Mouse (Mus musculus) limb, embryonic 14.5 days (tissue): Measurements from ENCODE around the gene Gucy2c. TPM values are rescaled to one million over a fixed set of nuclear protein-coding genes. Genes with fewer than 3 reads are reported as not detected.

Experiments used
- ATAC-seq: fragments of 200-750 bp; cut with Nextera tagmentation; 2 replicates; pipeline ENCODE4 v1.8.0; 2017; ENCODE audit warnings: low read depth, moderate number of reproducible peaks, moderate TSS enrichment; ENCODE audit not compliant: low FRiP score
- DNase-seq: peaks from one replicate; pipeline ENCODE4 v3.0.0-alpha.2; 2015; ENCODE audit warnings: low spot score
- H3K27ac ChIP-seq: fragments of 300-500 bp; sonication (generic); replicated peaks from 2 replicates; pipeline ENCODE4 v1.5.1; 2014; ENCODE audit warnings: low read depth, mild to moderate bottlenecking, low read length, moderate library complexity, mixed read lengths
- H3K27me3 ChIP-seq: fragments of 300-500 bp; sonication (generic); 2 replicates; pipeline ENCODE4 v1.6.1; 2014; ENCODE audit warnings: low read length, mixed read lengths; ENCODE audit not compliant: control insufficient read depth, insufficient read depth
- H3K36me3 ChIP-seq: fragments of 300-500 bp; sonication (generic); 2 replicates; pipeline ENCODE4 v1.6.1; 2014; ENCODE audit warnings: mild to moderate bottlenecking, low read length, moderate library complexity, mixed read lengths; ENCODE audit not compliant: control insufficient read depth, insufficient read depth
- H3K4me1 ChIP-seq: fragments of 300-500 bp; sonication (generic); 2 replicates; pipeline ENCODE4 v1.6.1; 2014; ENCODE audit warnings: antibody characterized with exemption, low read length, mixed read lengths; ENCODE audit not compliant: control insufficient read depth, insufficient read depth
- H3K4me2 ChIP-seq: fragments of 300-500 bp; sonication (generic); replicated peaks from 2 replicates; pipeline ENCODE4 v1.6.1; 2014; ENCODE audit warnings: low read depth, mild to moderate bottlenecking, low read length, moderate library complexity; ENCODE audit not compliant: severe bottlenecking
- H3K4me3 ChIP-seq: fragments of 300-500 bp; sonication (generic); replicated peaks from 2 replicates; pipeline ENCODE4 v1.5.1; 2014; ENCODE audit warnings: low read length
- H3K9ac ChIP-seq: fragments of 300-500 bp; sonication (generic); 2 replicates; pipeline ENCODE4 v1.6.1; 2014; ENCODE audit warnings: mild to moderate bottlenecking, low read depth, low read length, moderate library complexity; ENCODE audit not compliant: severe bottlenecking
- H3K9me3 ChIP-seq: fragments of 300-500 bp; sonication (generic); 2 replicates; pipeline ENCODE4 v1.6.1; 2016; ENCODE audit warnings: low read length; ENCODE audit not compliant: control insufficient read depth
- POLR2A ChIP-seq: fragments of 200-500 bp; IDR thresholded peaks from 2 replicates; pipeline ENCODE4 v1.8.0; 2012; ENCODE audit warnings: inconsistent platforms, mild to moderate bottlenecking, moderate library complexity, borderline replicate concordance; ENCODE audit not compliant: insufficient read depth, insufficient read length; ENCODE audit errors: extremely low read depth
- WGBS: fragments of 180-500 bp; shearing (Covaris S2); extraction: QIAGEN DNeasy Blood & Tissue Kit; methylation state at CpG from one replicate; pipeline ENCODE4 v1.1.7; 2014; 5-methylcytosine and 5-hydroxymethylcytosine counted together
- polyA plus RNA-seq, 2 experiments: library from polyadenylated mRNA; depleted of rRNA in 1 of 2; stranded (reverse) in 1 of 2; unstranded in 1 of 2; fragments of >200 nt; fragmentation: Nextera tagmentation in 1 of 2; extraction: Ambion mirVana in 1 of 2; gene quantifications; 2 replicates each; pipeline versions ENCODE4 v1.2.1 to v1.2.3; 2012 to 2014

The Gucy2c gene
- polyA plus RNA-seq, 2 experiments: 0.06 to 0.10 TPM

GRCm38 (mm10) chr6:136795850-136796249, 14.3 kb upstream of the Gucy2c start:
- Histone ChIP-seq H3K27ac (no peak overlapping the region), H3K27me3 (no peaks in the 10 kb centered on the region), H3K4me2 (no peak overlapping the region), H3K9me3 (no peaks in the 10 kb centered on the region), H3K36me3 (no peaks in the 10 kb centered on the region), H3K4me1 (peaks cover 9% of the 10 kb centered on the region; the same call in 1 of the 2 replicates), H3K4me3 (no peak overlapping the region), H3K9ac (no peak overlapping the region)
- 70% methylated on average over 6 of the region's 6 CpGs for WGBS
- ATAC-seq (no peak), DNase-seq (no peak)
- TF ChIP-seq POLR2A: no peak

GRCm38 (mm10) chr6:136795110-136795509, 13.5 kb upstream of the Gucy2c start:
- DNase-seq (no peak), ATAC-seq (no peak)
- H3K4me3 ChIP-seq: no peak overlapping the region
- no peak overlapping the region for H3K4me2 ChIP-seq
- H3K36me3 ChIP-seq: no peaks in the 10 kb centered on the region
- no peaks in the 10 kb centered on the region for H3K9me3 ChIP-seq
- no peaks in the 10 kb centered on the region for H3K27me3 ChIP-seq
- TF ChIP-seq POLR2A: no peak
- H3K4me1 ChIP-seq: peaks cover 9% of the 10 kb centered on the region; the same call in 1 of the 2 replicates
- no peak overlapping the region for H3K27ac ChIP-seq
- 61% methylated on average over 1 of the region's 1 CpGs for WGBS
- no peak overlapping the region for H3K9ac ChIP-seq

- Histone ChIP-seq H3K4me1 (peaks cover 9% of the 10 kb centered on the region; the same call in 1 of the 2 replicates), H3K27me3 (no peaks in the 10 kb centered on the region), H3K36me3 (no peaks in the 10 kb centered on the region), H3K4me3 (peak overlapping the region; percentile 36), H3K9ac (peak overlapping the region; percentile 52), H3K4me2 (peak overlapping the region; percentile 80), H3K9me3 (no peaks in the 10 kb centered on the region), H3K27ac (no peak overlapping the region)
- TF ChIP-seq POLR2A: no peak
- ATAC-seq: 0 out of 2 replicates have a peak, but pooled peaks have one; percentile 25
- no peak for DNase-seq
- WGBS: under 1% methylated on average over 22 of the region's 24 CpGs
These were observed 12.4 kb upstream of the Gucy2c start for GRCm38 (mm10) chr6:136793831-136794525.

- Histone ChIP-seq H3K9me3 (no peaks in the 10 kb centered on the region), H3K4me1 (peaks cover 9% of the 10 kb centered on the region; the same call in 1 of the 2 replicates), H3K36me3 (no peaks in the 10 kb centered on the region), H3K27me3 (no peaks in the 10 kb centered on the region), H3K9ac (peak overlapping the region; percentile 52), H3K4me3 (peak overlapping the region; percentile 36), H3K27ac (no peak overlapping the region), H3K4me2 (peak overlapping the region; percentile 80)
- DNase-seq (no peak), ATAC-seq (no peak)
- no peak for TF ChIP-seq POLR2A
- WGBS: 7% methylated on average over 16 of the region's 16 CpGs
These were observed 11.6 kb upstream of the Gucy2c start for GRCm38 (mm10) chr6:136792884-136793758.

GRCm38 (mm10) chr6:136789391-136789971, 7.9 kb upstream of the Gucy2c start:
- WGBS: 64% methylated on average over 5 of the region's 5 CpGs
- no peaks in the 10 kb centered on the region for H3K27me3 ChIP-seq
- ATAC-seq: no peak
- no peak overlapping the region for H3K9ac ChIP-seq
- DNase-seq: no peak
- H3K4me3 ChIP-seq: no peak overlapping the region
- H3K27ac ChIP-seq: no peak overlapping the region
- H3K4me2 ChIP-seq: no peak overlapping the region
- TF ChIP-seq POLR2A: no peak
- H3K4me1 ChIP-seq: peaks cover 9% of the 10 kb centered on the region; the same call in 1 of the 2 replicates
- no peaks in the 10 kb centered on the region for H3K36me3 ChIP-seq
- no peaks in the 10 kb centered on the region for H3K9me3 ChIP-seq
